Mouse (Mus musculus): Measurements from ENCODE around the gene Pfkfb2.

The Pfkfb2 gene

DNA sequence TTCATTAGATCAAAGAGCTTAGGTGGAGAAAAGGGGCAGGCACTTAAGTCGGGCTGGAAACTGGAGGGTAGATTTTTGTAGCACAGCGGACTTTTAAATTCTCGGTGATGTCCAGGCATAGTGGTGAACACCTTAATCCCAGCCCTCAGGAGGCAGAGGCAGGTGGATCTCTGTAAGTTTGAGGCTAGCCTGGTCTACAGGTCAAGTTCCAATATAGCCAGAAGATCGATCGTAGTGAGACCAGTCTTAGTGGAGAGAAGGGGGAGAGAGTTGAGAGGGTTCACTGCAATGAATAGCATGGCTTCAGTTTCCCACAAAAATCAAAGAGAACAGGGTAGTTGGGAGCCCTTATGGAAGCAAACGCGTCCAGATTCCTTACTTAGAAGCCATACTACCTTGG lies 8.9 kb upstream of the Pfkfb2 start:
- no peak for DNase-seq (ENCODE audit: low spot score in 2 of 2)

DNA sequence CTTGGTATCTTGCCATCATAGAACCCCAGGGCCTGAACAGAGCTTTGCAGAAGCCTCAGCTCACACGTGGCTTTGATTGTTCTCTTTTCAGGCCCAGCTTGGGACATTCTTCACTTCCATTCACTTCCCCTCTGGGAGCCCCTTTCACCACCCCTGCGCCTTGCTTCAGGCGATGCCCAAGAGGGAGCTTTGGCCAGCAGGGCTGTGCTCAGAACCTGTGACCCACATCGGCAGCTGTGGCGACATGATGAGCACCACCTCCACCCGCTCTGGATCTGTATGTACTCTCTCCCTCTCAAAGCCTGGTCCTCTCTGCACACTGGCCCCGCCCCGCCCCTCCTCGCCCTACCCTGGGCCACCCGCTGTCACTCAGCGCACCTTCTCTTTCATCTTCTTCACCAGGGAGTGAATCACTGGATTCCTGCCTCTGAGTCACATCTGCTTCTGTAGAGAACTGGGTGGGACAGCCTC lies 8.4 kb upstream of the Pfkfb2 start:
- no peak for DNase-seq (ENCODE audit: low spot score in 2 of 2)

DNA sequence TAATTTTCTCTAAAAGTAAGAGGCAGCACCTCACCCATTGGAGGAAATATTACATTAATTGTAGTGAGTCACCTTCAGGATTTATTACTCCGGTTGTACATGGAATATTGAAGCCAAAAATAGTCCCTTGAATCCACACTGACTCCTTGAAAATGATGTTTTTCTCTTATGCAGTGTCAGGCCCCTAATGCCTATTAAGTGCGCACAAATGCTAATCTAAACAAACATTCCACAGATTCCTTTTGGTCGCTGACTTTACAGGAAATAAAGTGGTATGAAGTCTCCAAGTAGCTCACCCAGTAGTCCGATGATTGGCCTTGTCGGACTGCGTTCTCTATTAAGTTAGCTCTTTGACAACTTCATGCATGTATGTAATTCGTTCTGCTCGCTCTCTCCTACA lies 5.8 kb upstream of the Pfkfb2 start:
- no peak for DNase-seq (ENCODE audit: low spot score in 2 of 2)

DNA sequence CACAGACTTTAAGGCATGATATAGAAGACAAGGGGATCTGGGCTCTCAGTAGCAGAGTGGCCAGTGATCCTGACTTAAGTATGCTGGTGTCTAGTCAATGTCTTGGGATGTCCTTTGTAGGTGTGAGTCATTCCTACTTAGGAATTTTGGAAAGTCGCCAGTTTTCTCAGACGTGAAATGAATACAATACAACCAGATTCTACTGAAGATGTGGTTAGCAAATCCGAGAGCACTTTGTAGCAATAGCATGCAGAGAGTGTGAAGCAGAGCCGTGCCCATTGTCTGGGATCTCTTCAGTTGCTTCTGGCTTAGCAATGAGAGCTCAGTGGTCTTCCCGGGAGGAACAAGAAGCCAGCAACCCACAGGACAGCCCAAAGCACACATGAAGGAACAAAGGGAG lies 5.4 kb upstream of the Pfkfb2 start:
- DNase-seq (ENCODE audit: low spot score in 2 of 2) = no peak

DNA sequence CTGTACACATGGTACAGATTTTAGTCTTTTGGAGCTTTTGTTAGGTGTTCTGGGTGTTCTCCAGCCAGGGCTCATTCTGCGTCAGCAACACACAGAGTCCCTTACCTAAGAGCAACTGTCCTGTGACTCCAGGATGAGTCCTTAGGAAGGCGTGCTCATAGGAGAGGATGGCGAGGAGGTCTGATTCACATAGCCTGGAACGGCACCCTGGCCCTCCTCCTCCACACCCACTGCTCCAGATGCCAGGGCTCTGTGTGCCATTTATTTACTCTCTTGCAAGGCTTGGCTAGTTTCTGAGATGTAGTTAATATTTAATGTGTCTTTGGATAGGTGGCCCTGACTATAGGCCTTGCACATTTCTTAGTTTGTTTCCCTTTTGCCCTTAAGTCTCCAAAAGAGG lies 4.6 kb upstream of the Pfkfb2 start:
- DNase-seq (ENCODE audit: low spot score in 2 of 2) = no peak

DNA sequence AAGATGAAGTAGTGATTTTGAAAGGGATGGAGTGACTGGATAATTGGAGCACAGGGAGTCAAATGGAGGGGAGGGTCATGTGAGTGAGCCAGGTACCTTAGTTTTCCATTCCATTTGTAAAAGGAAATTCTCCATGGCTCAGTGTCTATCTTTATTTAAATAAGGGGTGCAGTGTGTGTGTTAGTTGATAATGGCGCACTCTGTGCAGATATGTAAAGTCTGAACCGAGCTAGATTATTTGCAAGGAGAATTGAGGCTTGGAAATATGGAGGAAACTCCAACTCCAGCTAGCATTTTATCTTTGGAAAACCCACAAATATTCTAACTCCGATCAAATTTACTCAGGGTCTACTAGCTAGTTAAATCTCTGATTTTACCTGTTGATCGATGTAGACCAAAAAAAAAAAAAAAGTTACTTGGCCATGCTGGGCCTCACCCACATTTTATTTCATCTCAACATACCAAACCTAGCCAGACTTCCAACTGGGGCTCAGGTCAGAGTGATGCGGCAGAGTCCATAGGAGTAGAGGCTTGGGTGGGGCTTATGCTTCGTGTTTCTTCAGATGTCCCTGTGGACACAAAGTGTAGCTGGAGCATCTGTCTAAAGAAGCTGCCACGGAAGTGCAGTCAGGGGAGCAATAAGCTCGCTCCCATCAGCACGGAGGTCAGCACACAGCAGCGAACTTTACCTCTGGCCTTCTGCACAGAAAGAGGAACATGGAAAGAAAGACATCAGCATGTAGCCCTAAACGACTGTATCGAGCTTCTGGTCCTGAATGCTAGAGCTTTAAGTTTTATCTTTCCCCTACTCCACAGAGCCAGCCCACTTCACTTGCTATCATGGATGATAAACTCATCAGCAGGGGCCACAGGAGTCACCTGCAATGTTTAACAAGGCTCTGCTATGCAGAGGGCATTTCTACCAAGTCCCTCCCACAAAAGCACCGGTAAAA lies 3.9 kb upstream of the Pfkfb2 start:
- no peak for DNase-seq (ENCODE audit: low spot score in 2 of 2)

DNA sequence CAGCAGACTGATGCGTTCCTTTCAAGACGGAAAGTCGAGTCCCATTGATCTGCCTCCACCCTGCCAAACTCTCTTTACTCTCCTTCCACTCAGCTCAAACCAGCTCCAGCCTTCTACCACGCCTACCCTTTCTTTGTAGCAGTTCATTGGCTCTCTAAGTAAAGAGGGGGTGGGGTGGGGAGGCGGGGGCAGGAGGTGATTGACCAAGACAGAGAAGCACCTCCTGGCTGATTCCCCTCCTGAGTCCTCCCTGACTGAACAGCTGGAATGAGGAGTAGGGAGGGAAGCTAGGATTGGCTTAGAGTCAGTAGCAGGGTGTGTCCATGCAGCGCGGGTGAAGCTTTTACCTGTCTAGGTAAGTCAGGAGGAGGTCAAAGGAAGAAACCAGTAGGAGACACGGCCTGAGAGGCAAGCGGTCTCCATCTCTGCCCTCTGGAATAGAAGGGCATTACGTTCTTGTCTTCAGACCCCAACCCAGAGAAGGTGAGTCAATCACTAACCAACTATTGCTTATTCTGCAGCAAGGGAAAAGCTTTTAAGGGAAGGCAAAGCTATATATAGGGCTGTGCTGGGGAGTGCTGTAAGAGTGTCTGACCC lies 2.8 kb upstream of the Pfkfb2 start, which contains the start of gene AA986860:
TSS of gene AA986860 (plus strand) at position 236 of the 597 bp plus-strand sequence.
- no peak for DNase-seq (ENCODE audit: low spot score in 2 of 2)

DNA sequence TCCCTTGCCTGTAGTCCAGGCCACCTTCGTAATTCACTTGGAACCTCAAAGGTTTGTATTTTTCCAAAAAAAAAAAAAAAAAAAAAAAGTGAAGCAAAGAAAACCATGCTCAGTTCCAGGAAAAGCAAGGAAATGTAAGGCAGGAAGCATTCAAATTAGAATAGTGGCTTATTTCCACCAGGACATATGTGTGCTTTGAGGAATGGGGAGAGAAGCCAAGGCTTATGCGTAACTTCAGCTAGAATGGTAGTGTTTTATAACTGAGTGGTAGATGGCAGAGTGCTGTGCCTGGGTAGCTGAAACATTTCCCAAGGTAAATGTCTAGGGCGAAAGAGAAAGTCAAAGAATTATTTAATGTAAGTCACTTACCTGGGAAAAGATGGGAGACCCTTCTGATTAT lies 345 bp downstream of the Pfkfb2 start:
- DNase-seq (ENCODE audit: low spot score in 2 of 2) = no peak

DNA sequence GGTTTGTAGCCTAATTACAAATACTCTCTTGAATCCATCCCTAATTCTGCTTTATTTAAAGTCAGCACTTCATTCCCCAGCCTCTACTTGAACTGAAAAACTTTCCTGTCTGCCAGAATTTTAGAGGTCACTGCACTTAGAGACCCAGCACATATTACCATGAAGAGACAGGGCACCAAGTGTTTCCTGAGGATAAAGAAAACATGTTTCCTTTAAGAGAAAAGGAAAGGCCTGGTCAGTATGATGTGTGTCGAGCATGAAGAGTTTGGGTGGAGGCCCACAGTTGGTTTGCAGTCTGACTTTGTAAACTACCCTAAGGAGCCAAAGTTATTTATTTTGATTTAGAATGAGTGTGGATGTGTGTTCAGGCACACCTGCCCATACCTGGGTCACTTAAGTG lies 983 bp downstream of the Pfkfb2 start:
- DNase-seq (ENCODE audit: low spot score in 2 of 2) = no peak

DNA sequence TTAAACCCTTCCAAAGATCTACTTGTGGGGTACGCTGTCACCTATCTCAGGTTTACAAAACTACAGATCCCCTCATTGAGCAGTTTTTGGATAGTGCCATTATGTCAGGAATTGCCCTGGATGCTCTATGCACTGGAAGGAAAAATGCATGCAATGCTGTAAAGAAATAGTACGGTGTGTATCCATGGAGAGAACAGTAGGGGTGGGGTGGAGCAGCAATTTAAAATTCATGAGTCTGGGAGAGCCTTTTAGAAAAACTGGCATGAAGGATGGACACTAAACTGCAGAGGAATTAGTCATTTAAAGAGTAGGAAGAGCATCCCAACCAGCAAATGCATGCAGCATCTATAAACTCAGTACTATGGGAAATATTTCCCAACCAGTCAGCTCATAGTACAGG lies 2.7 kb downstream of the Pfkfb2 start:
- DNase-seq (ENCODE audit: low spot score in 2 of 2) = no peak

DNA sequence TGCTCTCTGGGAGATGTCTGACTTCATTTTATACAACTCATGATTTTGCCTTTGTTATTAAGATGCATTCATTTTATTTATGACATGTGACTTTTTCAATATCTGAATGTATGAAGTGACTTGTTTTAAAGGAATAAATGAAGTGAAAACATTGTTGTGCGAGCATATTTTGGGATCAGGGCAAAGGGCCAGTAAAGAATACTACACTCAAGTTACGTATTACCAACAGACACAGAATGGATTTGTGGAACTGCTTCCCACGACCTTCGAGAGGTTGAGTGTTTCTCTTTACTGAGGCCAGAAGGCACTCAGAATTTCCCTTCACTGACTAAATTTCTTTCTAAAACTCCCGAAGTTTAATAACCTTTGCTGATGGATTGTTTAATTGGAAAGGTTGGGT lies 4.8 kb downstream of the Pfkfb2 start:
- no peak for DNase-seq (ENCODE audit: low spot score in 2 of 2)

DNA sequence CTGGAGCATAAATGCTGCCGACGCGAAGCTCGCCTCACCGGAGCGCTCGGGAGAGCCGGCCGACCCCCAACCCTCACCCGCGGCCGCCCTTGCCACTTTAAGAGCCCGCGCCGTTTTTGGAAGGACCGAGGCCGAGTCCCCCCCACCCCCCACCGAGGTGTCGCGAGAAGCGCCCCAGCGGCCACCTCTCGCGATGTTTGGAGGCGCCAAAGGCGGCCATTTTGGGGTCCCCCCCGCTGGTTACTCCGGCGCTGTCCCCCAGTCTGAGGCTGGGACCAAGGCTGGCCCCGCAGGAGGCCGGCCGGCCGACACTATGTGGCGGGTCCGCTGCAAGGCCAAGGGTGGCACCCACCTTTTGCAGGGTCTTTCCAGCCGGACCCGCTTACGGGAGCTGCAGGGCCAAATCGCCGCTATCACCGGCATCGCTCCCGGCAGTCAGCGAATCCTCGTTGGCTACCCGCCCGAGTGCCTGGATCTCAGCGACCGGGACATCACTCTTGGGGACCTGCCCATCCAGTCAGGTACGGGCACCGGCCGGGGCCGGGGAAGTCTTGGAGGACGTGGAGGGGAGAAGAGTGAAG lies 11.7 kb downstream of the Pfkfb2 start, which contains the start of gene Yod1:
TSS of gene Yod1 (plus strand) at position 37 of the 581 bp plus-strand sequence.
- peak; percentile 86 to 96 for DNase-seq (ENCODE audit: low spot score in 2 of 2)

DNA sequence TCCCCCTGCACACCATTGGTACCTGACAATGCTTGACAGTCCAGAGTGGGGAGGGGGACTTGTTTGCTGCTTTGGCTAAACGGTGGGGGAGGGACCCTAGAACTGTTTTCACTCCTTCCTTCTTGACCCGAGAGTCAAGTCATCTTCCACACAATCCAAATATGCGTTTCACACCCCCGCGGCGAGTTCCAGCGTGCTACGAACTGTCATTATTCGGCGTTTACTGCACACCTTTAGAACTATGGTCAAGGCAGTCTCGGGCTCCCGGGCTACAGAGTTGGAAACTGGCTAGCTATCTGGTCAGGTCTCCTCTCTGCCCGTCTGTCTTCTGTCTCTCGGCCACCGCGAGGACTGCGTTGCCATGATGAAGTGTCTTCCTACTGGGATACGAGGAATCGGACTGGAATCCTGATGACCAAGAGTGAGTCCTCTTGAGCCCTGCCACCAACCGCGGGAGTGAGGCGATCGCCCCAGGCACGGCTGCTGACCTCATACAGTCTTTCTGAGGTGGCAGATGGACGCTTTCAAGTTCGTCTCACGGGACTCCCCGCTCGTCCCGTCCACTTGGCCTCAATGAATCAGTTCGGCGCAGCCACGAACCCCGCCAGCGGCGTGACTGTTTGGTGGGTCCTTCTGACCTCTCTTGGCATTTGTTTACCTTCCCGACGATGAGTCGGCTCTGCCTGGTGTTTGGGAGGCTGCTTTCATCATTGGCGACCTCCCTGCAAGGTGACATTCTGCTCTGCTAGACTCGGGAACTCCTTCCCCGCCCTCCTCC lies 12.4 kb downstream of the Pfkfb2 start:
- peak in 1 of 2 experiments; percentile 55 for DNase-seq (ENCODE audit: low spot score in 2 of 2)

DNA sequence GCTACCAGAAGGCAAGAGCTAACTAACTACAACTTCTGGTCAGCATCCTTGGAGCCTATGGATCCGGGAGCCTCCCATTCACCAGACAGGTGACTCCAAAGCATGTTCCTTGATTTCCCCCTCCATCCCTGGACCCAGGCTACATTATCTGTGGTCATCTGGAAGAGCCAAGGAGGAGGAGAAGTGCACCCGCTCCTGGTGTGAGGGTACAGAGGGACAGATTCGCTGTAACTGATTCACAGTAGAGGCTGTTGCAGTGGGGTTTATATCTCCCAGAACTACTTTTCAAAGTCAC lies 12.9 kb downstream of the Pfkfb2 start:
- DNase-seq (ENCODE audit: low spot score in 2 of 2) = no peak

DNA sequence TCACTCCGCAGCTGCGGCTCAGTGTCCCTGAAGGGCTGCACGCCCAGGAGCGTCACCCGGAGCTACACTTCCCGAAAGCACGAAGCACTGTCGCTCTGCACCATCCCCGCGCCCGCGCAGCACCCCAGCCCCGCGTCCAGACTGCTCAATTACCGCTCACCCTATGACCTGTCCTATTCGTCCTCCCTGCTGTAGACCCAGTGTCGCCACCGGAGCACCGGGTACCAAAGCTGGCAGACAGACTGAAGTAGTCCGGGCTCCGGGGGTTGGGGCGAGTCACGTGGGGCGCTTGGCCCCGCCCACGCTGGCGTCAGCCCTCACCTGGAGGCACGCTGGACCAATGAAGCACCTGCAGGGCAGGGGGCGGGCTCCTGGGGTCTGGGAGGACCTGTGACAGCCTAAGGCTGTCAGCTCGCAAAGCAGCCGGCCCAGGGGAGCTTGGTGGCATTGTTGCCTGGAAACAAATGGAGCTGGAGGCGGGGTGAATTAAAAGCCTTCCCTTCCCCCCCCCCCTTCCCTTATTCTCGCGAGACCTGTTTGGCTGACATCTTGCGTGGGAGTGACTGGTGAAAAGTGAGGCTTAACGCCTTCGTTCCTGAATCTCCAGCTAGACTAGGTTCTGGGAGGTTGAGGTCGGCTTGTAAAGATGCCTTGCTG lies 13.4 kb downstream of the Pfkfb2 start, which contains the start of gene Gm29427:
TSS of gene Gm29427 (minus strand) at position 239 of the 657 bp plus-strand sequence.
- DNase-seq (ENCODE audit: low spot score in 2 of 2) = peak; percentile 69 to 89

DNA sequence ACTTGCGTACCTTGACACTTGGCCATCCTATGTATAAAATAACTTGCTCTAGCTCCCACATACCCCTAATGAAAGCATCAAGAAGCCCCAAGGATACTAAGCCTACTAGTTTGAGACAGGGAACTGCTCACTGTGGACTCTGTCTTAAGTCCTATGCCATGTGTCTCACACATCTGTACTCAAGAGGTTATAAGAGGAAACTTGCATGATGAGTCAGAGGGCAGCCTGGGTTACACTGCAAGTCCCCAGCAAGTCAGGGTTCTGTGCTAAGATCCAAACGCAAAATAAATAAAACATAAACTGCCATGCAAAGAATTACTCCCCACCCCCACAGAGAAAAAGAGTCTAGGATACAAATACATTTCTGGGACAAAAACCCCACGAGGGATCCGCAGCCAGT lies 15.0 kb downstream of the Pfkfb2 start:
- no peak for DNase-seq (ENCODE audit: low spot score in 2 of 2)

DNA sequence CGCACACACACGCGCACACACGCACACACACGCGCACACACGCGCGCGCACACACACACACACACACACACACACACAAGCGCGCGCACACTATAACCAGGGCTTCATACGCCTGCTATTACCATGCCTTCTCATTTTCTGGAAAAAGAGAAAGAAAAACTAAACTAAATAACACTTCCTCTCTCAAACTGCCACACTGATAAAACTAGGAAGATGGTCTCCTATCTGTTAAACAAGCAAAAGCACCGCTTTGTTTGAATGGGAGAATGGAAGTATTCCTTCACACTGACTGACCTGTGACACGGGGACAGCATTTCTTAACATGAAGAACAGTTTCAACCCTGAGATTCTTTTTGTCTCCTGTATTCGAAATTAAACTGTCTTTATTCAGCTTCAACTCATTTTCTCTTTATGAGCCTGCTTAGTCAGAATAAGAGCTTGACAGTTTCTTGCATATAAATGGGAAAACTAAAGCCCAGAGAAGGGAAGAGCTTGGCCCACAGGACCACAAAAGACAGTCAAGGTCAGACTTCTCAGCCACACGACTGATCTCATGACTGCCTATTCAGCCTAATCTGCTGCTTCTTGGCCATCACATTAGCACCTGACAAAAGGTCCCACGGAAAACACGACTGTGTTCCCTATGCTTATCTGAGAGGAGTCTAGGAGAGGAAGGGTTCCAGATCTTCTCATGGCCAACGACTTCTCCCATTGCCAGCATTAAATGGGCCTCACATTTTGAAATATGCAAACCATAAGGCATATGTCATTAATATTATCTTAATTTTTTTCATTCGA lies 18.6 kb downstream of the Pfkfb2 start:
- DNase-seq (ENCODE audit: low spot score in 2 of 2) = no peak

DNA sequence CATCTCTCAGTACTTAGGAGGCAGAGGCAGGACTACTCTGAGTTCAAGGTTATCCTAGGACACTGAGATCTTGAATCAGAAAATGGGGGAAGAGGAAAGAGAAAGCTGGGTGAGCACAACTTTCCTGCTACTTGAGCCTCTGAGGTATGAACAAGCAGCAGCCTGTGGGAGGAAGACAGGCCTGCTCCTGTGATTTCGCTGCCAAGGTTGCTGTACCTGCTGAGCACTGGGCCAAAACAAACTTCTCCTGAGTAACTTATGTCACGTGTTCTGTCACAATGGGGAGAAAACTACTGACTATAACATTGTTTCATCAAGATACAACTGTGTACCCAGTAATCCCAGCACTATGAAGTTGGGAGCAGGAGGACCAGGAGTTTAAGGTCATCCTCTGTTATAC lies 25.4 kb downstream of the Pfkfb2 start:
- DNase-seq (ENCODE audit: low spot score in 2 of 2) = no peak

DNA sequence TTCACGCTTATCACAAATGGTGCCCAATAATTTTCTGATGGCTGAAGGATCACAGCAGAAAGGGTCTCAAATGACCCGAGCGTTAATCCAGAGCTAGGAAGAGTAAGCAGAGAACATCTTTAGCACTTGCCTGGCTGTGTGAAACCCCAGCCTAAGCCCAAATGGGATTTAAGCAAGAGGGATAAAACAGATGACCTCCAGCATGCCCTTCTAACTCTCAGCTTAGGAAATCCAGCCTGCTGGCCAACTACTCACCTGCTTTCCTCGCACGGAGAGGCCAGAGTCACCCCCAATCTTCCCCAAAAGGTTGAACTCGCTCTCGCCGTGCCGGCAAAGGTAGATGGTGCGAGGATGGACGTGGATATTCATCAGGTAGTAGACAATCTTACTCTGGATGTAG lies 27.1 kb downstream of the Pfkfb2 start:
- DNase-seq (ENCODE audit: low spot score in 2 of 2) = no peak

DNA sequence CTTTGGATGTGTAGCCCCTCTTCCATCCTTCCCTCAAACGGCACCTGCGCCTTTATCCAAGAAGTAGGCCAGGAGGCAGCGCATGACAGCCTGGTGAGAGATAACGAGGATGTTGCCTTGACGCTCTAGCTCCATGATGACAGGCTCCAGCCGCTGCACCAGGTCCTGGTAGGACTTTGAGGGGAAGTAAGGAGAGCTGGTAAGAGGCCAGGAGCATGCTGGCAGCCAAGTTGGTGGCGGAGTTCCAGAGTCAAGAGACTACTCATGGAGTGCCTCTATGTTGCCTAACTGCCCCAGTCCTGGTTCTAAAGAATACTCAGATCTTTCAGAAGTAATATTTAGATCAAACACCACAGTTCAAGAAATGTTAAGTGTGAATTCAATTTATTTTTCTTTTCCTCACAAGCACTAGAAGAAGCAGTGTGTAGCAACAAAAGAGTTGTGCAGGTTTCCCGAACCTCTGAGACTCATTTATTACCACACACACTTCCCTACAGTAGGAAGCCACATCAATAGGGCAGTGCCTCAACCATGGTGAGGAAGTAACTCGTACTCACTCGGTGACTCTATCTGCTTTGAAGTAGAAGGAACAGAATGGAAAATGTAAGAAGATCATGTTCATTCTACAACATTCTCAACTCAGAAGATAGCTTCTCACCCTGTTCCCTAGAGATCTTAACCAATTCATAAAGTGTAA lies 29.0 kb downstream of the Pfkfb2 start:
- DNase-seq (ENCODE audit: low spot score in 2 of 2) = peak in 1 of 2 experiments; percentile 26

Data from cerebellum, postnatal 4 days (tissue).